Mouse (Mus musculus) gastrocnemius, postnatal 10 days (tissue): ENCODE results near the gene Gigyf2. TPM values are rescaled to one million over a fixed set of nuclear protein-coding genes. Genes with fewer than 3 reads are reported as not detected.

Source experiments
- DNase-seq: peaks from one replicate; pipeline ENCODE4 v3.0.0; 2021; ENCODE audit warnings: mixed read lengths
- total RNA-seq, 2 experiments: library from RNA; stranded (reverse); gene quantifications; 2 replicates each; pipeline ENCODE4 v1.2.3; 2021

The Gigyf2 gene
- total RNA-seq, 2 experiments from 2014 or later = 41.6 to 47.5 TPM

DNA sequence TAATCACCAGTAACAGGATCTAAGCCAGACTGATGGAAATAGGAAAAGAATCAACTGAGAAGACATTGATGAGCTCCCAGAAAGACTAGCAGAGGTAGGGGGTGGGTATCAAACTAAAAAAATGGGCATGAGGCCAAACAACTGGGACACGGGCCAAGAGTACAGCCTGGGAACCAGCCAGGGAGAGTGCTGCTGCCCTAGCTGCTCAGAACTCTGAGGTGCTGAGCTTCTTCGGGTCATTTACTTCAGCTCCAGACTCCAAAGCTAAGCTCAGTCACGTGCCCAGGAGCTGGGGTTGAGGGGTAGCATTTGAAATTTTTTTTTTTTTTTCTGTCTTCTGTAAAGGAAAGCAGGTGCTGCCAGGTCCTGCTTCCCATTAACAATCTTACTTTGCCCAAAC lies 10.1 kb upstream of the Gigyf2 start:
- DNase-seq = no peak

DNA sequence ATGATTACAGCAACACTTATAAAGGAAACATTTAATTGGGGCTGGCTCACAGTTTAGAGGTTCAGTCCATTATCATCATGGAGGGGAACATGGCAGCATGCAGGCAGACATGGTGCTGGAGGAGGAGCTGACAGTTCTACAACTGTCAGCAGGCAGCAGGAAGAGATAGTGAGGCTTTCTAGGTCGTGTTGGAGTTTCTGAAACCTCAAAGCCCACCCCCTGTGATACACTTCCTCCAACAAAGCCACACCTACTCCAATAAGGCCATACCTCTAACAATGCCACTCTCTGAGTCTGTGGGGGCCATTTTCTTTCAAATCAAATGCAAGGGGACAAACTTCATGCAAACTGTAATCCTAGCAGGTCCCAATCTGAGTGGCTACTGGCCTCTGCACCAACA lies 5.7 kb upstream of the Gigyf2 start:
- no peak for DNase-seq

DNA sequence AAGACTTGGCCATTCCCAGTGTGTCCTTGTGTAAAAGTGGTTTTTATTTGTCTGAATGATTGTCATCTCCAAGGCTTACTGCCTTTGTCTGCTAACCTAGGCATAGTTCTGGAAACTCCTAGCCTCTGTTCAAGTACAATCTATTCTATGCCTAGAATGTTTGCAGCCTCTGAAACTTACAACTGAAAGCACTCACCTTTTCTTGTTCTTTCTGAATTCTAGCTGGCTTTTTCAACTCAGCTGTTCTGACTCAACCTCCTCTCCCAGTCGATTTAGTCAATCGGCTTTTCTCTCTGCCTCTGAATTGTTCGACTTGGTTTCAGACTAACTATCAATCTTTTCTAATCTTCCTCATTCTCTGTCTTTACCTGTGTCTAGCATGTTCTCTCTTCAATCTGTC lies 4.0 kb upstream of the Gigyf2 start:
- DNase-seq = no peak

DNA sequence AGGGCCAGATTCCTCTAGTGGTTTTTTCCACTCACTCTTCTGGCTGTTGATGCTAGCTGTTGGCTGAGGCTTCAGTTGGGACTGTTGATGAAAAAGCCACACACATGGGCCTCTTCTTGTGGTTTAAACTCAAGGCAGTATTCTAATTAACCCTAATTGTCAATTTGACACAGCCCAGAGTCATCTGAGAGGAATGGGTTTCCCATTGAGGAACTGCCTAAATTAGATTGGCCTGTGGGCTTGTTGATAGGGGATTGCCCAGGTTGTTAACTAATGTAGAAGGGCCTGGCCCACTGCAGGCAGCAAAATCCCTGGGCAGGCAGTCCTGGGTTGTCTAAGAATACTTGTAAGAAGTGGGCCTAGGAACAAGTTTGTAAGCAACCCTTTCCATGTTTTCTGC lies 2.1 kb upstream of the Gigyf2 start:
- DNase-seq = no peak

DNA sequence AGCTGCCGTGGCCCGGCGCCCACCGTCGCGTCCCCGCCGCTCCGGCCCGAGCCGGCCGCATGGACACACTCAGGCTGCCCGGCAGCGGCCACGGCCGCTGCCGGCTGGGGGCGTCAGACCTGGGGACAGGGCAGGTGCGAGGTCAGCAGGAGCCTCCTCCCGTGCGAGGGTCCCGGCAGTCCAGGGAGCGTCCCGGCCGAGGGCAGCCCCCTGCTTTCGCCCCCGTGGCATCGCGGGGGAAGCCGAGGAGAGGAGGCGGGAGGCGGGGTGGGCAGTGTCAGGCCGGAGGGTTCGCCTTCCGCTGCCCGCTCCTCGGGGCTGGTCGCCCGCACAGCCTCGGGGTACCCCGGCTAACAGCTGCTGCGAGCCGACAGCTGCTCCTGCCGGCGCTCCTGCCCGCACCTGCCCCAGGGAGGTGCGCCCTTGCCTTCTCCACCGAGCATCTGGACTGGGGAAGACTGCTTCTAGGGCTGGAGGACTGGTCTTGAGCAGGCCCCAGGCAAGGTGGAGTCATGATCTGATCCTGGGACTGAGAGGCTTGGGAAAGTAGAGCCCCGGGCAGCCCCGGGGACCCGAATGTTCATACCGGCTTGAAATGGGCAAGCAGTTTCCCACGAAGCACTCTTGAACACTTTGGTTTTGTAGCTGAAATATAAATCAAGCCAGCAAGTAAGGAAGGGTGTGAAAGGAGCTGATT lies 515 bp downstream of the Gigyf2 start:
- DNase-seq = peak; percentile 65

DNA sequence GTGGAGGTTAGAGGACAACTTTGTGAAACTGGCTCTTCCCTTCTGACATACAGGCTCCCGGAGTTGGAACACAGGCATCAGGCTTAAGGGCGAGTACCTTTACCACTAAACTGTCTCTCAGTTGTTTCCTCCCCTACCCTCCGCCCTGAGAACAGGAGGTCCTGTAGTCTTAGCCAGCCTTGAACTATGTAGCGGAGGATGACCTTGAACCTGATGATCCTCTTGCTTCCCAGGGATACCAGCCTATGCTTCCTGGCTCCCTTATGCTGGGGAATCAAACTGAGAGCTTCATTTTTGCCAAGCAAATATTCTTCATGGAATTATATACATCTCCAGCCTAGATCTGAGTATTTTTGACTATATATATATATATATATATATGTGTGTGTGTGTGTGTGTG lies 5.0 kb downstream of the Gigyf2 start:
- no peak for DNase-seq

DNA sequence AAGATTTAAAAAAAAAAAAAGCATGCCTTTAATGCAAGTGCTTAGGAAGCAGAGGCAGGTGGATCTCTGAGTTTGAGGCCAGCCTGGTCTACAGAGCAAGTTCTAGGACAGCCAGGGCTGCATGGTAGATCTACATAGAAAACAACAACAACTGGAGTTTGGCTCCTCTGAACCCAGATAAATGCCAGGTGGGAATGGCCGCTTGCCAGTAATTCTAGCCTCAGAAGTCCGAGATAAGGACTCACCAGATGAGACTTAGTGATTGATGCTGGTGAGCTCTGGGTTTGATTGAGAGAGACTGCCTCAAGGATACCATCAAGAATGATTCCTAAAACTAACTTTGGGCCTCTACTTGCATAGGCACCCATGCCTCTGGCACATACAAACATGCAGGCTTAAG lies 23.8 kb downstream of the Gigyf2 start:
- no peak for DNase-seq

DNA sequence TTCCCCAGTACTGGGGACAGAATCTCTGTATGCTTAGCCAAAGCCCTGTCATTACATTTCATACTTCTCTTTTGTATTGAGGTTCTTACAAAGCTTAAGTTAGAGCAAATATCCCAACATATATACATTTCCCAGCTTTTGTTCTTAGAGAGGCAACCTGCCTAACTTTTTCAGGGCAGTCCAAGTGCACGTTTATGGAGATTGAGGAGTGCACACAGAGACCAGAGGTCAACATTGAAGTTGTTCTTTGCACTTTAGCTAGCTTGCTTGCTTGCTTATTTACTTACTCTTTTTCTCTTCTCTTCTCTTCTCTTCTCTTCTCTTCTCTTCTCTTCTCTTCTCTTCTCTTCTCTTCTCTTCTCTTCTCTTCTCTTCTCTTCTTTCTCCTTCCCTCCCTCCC lies 33.5 kb downstream of the Gigyf2 start:
- no peak for DNase-seq

DNA sequence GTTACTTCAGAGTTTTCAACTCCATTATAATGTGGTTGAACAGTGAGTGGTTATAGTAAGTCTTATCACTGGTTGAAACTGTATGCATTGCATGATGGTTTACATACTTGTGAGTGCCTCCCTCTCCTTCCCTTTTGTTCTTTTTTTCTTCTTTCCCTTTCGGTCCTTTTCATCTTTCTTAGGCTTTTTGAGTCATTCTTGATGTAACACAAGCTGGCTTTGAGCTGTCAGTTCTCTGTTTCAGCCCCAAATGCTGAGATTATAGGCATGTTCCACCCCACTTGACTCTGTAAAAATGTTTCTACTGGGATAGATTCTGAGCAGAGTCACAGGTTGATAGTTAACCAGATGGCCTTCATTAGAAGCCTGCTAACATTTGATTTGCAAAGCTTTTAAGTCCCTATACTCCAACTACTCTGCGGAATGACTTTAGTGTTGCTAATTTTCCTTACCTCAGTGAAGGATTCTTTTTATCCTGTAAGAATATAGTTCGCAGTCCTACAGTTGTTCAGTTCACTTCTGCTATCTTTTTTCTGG lies 51.3 kb downstream of the Gigyf2 start:
- DNase-seq = no peak

DNA sequence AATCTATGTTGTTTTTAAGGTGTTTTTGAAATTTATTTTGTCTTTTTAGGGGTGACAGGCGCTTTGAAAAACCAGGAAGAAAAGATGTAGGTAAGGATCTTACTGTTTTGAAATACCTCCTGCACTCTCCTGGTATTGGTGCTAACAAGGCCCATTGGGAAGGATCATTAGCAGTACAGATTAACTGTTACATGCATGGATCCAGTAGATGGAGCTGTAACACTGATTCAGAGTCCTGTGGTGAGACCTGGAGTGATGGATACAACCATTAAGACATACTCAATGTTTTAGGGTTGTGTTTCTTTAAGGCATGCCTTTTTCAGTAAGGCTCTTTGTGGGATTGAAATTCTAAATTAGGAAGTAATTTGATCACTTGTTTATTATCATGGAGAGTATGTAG lies 53.1 kb downstream of the Gigyf2 start:
- no peak for DNase-seq

DNA sequence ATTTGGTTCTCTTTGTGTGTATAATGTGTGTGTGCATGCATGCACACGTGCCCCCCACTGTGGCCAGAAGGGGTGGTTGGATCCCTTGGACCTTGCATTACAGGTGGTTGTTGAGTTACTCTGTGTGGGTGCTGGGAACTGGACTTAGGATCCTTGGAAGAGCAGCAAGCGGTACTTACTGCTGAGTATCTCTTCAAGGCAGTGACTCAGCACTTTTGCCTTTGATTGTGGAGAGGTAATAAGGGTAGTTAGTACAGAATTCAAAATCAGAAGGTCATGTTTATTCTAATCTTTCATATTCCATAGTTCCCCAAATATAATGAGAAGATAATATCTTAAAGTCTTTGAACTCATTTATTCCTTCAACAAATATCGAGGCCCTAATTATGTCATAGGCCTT lies 54.4 kb downstream of the Gigyf2 start:
- DNase-seq = no peak

DNA sequence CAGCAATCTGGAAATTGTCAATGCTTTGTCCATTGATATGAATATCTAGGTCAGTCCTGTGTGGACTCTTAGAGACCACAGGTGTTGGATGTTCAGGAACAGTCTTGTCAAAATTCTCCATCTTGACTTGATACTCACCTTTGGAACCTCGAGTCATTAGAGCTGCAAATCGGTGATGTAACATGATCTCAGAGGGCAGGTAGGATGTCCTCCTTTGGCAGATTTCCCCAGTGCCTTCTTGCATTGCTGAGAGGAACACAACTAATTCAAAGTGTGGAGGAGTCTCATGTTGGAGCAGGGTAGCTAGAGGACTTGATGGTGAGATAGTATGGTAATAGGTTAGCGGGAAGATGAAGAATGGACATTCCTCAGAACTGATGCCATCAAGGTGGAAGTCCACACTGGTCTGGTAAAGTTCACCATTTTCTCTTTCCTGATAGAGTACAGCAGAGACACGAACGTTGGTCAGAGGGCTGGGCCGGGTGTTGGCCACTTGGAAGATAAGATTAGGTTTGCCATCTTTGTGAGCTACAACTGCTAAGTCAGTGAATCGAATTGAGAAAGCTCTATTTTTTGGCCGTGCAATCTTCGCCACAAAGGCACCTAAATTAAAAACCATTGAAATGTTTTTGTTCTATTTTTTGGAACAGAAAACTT lies 59.8 kb downstream of the Gigyf2 start:
- no peak for DNase-seq

DNA sequence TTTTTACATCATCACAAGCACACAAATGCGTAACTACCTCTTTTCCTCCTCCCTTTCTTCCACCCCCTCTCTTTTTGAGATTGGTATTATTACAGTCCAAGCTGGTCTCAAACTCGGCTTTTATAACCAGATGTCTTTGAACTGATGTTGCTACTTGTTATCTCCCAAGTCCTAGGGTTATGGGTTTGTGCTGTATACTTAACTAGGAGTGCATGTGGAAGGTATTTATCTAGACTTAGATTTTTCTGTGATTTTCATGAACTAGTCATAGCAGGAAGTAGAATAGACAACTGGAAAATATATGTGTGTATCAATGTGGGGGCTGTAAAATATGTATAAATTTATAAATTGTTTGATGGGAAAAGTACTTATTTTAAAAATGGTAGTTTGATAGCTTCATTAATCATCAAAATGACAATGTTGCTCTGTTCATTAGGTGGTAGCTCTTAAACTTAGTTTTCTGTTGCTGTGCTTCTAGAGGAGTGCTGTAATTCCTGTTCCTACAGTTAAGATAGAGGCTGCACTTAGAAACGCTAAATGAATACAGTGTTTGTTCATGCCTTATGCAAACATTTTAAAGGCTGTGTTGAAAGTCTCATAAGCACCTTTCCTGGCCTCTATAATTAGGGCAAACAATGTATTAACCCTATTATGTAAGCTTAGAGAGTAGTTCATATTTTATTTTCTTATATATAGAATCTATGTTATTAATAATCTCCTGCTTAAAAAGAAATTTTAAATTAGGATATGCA lies 66.8 kb downstream of the Gigyf2 start:
- no peak for DNase-seq

DNA sequence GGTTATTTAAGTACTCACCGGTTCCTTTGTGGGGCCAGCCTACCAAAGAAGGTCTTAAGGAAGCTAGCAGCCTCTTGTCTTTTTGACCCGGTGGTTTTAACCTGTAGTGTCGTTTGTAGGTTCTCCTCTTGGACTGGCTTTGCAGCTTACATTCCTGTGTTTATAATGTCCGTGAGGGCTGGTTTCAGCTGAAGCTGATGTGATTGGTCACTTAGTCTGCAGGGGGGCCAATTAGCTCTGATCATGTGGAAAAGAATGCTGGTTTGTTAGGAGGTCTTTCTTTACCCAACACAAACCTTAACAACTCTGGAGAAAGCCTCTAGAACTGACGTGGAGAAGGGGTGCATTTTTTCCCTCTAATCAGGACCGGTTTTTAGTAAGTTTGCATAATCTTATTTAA lies 67.8 kb downstream of the Gigyf2 start, which contains the start of gene Kcnj13:
Kcnj13 (minus strand) TSS at position 136 of the 400 bp plus-strand sequence.
- no peak for DNase-seq

DNA sequence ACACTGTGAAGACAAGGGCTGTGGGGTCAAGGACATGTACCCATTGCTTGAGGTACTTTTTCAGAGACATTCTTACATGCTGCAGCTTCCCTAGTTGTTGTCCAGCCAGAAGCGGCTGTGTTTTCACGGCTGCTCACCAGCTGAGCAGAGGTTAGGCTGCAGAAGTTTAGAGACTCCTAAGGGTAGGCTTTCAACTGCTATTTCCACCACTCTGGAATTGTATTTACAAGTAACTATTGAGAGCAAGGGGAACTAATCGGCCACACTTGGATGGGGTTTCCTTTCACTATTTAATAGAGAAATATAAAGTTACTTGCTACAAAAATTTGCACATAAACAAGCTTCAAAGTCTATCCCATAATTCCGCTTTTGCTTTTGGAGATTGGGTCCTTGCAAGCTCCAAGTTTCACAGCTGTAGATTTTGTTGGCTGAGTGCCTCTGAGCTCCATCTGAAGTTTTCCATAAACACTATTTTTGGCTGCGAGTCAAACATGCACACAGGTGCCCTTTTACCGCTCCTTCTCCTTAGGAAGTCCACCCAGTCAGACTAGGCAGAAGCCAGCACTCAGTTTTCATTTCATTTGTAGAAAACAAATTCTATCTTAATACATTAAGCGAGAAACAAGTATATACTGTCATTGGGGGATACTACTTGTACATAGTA lies 70.3 kb downstream of the Gigyf2 start:
- DNase-seq = no peak

DNA sequence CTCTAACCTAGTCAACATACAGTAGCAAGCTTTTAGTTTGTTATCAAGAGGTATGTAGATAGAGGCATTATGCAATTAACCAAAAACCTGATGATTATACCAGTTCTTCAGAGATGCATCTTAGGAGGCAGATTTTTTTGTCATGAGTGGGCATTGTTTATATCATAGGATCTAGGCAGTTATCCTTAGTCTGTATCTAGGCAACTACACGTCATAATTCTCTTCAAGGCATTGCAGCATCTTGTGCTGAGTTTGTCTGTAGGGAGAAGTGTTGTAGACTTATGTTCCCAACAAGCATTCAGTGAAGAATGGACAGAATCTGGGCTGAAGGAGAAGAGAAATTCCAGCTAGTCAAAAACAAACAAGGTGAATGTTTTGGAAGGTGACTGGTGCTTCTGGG lies 77.9 kb downstream of the Gigyf2 start:
- no peak for DNase-seq

DNA sequence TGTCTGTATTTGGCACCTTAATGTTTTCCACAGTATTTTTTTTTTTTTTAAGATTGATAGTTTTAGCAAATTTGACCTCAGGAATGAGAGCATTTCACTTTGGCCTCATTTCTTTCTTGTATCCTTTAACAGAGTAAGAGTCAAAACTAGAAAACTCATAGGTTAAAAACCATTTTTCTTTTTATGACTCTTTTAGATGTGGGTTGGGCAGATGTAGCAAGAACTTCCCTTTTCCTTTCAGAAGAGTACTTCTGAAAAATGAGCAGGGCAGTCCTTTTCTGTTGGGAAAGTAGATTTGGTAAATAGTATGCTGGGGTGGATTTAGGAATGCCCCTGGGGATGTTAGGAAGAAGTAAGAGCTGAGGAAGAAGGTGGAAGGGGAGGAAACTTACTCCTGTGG lies 79.2 kb downstream of the Gigyf2 start:
- DNase-seq = no peak

DNA sequence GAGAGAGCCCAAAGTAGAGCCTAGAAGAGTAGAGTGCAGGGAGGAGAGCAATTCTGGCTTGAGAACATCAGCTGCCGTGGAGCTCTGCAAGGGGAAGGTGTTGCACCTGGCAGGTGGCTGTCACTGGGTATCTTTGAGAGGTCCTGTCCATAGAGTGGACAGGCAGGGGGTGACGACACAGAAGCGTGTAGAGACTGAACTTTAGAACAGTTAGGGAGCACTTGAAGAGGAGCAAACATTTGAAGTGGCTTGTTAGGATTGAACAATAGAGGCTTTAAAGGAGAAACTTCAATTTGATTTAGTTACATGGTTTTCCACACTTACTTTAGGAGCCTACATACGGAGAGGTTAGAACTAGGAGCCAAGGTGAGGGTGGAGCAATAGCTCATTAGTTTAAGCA lies 82.6 kb downstream of the Gigyf2 start:
- DNase-seq = no peak

DNA sequence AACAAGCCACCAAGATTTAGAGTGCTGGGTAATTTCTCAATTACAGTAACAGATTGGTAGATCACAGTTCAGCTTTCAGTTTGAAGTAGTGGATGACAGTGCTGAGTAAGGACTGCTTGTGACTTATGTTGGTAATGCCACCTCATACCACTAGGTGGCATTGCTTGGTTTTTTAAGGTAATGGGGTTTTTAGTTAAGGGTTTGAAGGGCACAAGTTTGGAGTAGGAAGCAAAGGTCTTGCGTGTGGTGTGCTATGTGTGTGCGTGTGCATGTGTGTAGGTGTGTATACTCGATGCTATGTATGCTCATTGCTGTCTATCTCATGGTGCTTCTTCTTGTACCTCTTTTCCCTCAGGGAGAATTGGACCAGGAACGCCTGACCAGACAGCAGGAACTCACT lies 91.9 kb downstream of the Gigyf2 start:
- DNase-seq = no peak

DNA sequence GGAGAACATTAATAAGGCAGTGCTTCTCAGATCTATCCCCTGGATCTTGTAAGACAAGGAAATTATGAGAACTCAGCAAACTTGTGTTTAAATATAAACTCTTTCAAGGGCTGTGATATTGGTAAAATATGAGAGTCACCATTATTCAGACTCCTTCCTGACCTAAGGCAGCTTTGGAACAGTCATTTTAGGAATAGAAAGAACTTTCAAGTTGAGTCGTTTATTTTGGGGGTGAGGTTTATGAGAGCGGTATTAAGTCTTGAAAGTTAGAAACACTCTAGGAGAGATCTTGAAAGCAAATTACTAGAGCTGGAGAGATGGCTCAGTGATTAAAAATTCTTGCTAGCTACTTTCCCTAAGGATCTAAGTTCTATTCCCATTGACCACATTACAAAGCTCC lies 108.3 kb downstream of the Gigyf2 start:
- DNase-seq = no peak

DNA sequence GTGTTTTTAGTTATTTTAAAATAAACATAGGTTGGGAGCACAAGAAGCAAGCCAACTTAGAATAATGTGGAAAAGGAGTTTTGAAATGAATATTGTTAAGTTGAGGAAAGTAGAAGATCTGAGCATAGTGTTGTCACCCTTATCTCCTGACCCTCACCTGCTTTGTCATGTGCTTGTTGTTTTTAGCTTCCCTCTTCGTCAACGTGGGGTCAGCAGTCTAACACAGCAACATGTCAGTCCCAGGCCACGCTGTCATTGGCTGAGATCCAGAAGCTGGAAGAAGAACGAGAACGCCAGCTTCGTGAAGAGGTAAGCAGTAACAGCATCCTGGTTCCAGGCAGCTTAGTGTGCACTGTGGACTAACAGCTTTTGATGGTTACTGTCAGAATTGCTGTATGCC lies 109.8 kb downstream of the Gigyf2 start:
- no peak for DNase-seq

DNA sequence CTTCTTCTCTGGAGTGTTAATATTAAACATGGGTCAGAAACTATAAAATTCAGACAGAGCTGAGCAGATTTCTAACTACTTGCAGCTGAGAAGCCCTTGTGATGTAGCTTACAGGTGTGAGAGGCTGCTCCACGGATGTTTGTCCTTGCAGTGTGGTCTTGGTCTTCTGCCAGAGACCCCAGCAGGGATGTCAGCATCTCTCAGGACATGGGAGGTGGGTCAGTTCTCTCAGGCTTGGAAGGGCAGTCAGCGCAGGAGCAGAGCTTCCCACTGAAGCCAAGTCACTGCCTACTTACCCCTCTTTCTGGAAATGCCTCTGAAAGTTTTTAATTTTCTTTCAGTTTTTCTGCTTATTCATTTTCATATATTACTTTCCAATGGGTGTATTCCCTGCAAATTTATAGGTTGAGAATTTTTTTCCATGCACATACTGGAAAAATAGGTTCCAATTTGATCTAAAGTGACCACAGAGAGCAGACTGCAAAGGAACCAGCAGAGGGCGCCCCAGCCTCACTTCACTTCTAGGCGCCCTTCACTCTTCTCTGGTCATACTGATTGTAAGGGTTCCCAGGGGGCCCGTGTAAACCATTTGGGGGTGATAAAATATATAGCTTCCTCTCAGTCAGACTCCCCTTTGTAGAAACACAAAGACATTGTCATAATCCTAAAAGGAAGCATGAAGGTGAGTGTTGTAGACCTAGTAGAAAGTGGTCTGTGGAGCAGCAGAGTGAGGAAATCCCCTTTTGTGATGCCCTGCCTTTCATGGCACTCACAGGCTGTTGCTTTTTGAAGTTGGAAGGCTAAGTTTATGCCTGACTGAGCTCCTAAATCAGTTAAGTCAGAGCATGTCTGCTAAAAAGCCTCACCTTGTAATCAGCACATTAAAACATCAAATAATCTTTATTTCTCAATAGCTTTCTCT lies 120.6 kb downstream of the Gigyf2 start:
- DNase-seq = peak; percentile 74
